In the genomic region with DNA sequence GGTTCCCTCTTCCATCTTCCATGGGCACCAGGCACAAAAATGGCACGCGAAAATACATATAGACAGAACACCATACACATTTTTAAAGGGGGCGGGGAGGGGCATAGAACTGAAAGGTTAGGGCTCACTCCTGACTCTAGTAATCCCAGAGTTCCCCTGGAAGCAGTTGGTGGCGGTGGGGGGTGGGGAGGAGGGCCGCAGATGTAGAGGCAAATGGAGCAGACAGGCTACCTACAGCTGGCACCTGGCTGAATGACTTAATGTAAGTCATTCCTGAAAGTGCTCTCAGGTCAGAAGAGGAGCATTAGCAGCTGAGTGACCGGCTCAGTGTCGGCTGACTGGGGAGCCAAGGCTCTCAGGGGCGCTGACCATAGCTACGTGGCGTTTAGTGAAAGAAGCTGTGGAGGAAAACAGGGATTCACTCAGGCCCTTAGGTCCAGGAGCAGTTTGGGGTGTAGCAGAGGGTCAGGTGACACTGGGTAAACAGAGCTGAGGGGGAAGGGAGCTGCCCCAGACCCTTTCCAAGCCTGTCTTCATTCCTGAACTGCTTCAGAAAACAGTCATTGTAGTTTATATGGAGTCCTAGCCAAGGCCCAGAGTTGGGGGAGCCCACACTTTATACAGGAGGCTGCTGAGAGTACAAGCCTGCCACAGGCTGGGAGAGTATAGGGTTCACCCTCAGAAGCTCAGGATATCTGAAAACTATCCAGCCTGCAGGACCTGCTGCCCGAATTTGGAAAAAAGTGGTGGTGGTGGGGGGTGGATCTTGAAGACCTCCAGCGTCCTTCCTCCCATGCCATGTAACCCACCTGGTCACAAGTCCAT, we compare ENCODE assay signal across 1 mouse cellular context.
TF ChIP-seq lines count a peak whose summit lies in the region.

No protein-coding gene starts in this region.

TF ChIP-seq in C2C12, 6 proteins besides CTCF, POLR2A, EP300 and RAD21:
- TF ChIP-seq MYOG (IDR thresholded peaks at IDR 0.05; ENCODE audit: control insufficient read depth, extremely low read depth, insufficient read length), result no peak
- peak; percentile 32 for TF ChIP-seq USF1 (IDR thresholded peaks at IDR 0.05; ENCODE audit: low read depth)
TF ChIP-seq in C2C12: peak in this region for 1.
